Mouse (Mus musculus): ENCODE measurements around the gene Otop2.

The Otop2 gene

GRCm38 (mm10) chr11:115306863-115307262 lies at the start of gene Otop2:
Gene Otop2 (plus strand): TSS chr11:115307163.
- DNase-seq, result no peak

- DNase-seq, result no peak
Observed at GRCm38 (mm10) chr11:115257775-115258510, 49.0 kb upstream of the Otop2 start.

- peak; percentile 69 for DNase-seq
Observed at GRCm38 (mm10) chr11:115259134-115259533, 47.8 kb upstream of the Otop2 start.

- DNase-seq, result no peak
Observed at GRCm38 (mm10) chr11:115262954-115263353, 44.0 kb upstream of the Otop2 start.

DNA sequence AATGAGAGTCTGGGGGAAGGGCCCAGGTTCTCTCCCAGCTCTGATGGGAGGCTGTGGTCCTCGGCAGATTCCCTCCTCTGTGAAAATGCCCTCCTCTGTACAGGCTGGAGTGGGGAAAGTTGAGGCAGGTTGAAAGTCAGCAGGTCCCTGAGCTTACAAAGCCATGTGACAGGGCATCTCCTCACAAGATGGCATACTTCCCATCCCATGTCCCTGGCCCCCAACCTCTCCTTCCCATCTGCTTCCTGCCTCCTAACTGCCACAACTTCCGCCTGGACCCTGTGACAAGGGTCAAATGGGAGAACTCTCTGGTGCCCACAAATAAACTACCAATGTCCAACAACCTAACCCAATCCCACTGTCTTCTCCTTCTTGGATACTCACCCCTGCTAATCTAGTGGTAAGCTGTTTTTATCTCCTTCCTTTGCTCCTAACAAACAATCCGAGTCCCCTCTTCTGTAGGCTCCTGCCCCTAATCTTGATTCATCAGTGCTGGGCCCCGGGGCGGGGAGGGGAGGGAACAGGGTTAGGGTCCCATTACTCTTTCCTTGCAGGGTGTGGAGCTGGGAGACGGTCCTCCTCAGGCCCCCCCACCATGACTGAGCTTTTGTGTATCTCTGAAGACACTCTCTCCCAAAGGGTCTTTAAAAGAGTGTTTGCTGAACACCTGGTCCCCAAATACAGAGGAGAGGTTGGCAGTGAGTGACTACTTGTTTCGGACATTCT lies 42.7 kb upstream of the Otop2 start:
- DNase-seq, result no peak

GRCm38 (mm10) chr11:115264862-115265668 lies 41.9 kb upstream of the Otop2 start:
- DNase-seq, result no peak

DNA sequence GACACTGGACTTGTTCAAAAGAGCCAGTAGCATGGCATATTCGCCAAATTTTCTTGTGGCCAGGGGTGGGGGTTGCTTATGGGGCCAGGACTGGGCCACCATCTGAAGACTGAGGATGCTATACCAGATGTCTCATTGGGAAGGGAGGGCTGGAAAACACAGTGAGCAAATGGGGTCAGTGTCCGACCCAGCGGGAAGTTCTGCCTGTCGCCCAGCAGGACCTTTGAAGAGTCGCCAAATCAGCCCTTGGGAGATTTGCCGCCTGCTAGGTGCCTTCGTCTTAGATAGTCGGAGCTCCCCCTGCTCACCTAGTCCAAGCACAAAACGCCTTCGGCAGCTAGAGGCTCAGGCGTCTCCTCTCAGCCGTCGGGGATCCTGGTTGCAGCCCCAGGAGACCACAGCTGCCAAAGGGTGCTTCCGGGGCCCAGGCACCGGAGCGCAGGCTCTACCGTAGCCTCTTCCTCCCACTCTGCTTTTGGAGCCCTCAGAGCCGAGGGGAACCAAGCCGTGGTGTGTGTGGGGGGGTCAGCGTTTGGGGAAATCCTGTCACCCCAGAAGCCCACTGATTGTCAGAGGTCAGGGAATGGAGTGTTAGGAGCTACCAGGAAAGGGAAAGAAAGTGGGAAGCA lies 41.1 kb upstream of the Otop2 start:
- no peak for DNase-seq

DNA sequence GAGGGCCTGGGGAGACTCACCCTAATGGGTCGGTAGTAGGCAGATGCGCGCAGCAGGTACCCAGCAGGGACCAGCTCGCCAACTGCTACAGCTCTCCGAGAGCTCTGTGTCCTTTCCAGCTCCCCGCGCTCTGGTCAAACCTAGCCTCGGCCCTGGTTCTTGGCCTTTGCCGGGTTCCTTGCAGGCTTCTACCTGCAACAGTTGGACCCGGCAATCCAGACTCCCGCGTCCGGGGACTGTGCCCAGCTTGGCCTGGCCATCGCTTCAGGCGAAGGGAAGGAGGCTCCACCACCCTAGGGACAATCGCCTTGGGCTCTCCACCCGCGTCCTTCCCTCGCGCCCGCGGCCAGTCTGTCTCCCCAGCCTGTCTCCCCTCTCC lies 40.6 kb upstream of the Otop2 start:
- DNase-seq, result no peak

- DNase-seq, result no peak
Observed at GRCm38 (mm10) chr11:115267061-115267883, 39.7 kb upstream of the Otop2 start, which contains the start of gene Grin2c. Gene Grin2c (minus strand): TSS chr11:115267243.

DNA sequence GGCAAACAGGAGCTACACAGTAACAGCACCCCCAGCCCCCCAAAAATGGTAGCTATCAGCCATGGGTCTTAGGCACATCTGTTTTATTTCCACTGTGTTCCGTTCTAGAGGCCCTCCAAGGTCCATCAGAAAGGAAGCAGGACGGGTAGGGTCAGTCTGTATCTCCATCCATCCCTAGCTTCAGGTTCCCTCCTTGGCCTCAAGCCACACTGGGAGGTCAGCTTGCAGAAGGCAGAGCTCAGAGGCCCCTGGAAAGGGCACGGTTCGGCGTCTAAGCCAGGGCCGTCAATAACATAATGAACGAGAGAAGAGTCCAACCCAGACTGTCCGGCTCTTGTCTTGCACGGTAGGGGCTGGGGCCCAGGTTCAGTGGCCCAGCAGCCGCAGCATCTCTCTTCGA lies 39.0 kb upstream of the Otop2 start:
- no peak for DNase-seq

DNA sequence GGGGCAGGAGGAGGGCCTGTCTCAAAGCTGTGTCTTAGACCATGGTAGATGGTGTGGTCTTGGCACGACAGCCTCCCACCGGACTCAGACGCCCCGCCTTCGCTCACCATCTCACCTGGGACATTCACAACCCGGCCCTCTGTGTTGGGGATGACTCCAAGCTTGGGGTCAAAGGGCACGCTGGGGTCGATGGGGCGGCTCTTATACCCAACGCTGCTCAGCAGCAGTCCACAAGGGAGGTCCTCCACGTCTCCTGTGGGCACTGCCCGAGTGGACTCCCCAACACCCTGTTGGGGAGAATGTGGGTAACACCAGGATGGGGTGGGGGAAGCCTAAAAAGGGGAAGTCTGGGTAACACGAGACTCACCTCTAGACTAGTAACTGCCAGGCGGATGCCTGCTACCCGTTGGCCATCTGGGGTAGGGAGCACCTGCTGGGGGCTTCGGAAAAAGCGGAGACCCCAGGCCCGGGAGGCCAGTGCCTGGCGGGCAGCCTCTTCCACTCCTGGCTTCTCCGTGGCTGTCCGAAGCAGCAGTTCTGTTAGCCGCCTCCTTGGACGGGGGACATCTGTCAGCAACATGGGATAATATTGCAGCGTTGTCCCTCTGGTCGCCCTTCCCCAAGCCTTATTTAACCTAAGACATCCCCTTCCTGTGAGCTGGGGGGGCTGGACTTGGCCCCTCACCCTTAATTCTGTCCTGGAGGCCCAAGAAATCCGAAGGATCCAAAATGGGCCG lies 37.5 kb upstream of the Otop2 start:
- no peak for DNase-seq

DNA sequence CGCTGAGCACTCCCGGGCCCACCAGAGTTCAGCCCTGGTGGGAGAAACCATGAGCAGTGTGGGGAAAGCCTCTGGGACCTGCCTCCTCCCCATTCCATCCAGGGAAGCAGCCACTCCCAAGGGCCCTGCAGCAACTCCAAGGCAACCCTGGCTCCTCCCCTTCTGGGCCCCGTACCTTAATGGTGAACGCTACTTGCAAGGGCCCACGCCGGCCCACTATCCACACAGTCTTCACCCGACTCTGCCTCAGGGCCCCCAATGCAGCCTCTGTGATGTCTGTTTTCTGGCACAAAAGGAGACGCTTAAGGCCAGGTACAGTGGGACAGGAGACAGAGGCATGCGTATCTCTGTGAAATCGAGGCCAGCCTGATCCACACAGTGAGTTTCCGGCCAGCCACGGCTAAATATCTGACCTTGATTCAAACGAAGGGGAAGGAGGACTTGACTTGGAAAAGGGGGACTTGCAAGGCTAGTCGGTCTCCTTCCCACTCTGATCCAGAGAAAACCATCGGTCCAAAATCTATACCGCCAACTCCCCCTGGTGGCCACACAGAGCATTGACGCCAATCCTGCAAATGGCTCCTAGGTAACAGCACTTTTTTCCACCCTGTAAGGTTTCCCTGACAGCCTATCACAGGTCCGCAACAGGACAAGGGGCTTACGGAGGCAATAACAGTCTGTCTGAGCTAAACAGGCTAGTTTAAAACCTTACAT lies 36.7 kb upstream of the Otop2 start:
- peak; percentile 87 for DNase-seq

- no peak for DNase-seq
Observed at GRCm38 (mm10) chr11:115271052-115271451, 35.9 kb upstream of the Otop2 start.

- DNase-seq, result no peak
Observed at GRCm38 (mm10) chr11:115271481-115271880, 35.5 kb upstream of the Otop2 start.

GRCm38 (mm10) chr11:115272894-115273498 lies 34.0 kb upstream of the Otop2 start:
- DNase-seq, result no peak

DNA sequence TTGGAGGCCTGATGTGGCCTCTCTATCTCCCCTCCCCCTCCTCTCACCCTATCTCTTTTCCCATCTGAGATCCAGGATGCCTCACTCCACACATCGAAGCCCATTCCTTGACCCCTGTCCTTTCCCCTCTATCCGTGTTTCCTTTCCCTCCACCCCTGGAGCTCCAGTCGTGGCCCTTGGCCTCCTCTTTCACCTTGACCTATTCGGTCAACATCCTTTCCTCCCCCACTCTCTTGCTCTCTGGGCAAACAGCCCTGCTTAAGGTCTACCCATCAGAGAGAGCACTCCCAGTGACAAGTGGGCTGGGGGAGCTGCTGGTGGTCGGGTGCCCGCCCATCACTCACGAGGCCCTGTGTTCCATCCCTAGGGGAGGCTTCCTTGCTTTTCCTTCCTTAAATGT lies 33.2 kb upstream of the Otop2 start:
- no peak for DNase-seq

DNA sequence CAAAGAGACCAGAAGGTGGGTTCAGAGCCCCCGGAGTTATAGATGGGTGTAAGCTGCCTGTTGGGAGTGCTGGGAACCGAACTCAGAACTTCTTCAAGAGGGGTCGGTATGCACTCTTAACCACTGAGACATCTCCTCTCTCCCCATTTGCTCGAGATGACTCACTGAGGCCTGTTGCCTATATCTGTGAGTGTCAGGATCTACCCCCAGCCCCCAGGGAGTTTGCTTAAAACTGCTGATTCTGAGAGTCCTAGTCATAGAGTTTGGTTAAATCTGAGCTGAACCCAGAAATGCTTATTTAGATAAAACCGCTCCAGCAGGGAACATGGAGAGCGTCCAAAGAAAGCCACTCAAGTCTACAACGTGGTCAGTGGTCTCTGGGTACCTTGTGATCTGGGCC lies 32.8 kb upstream of the Otop2 start:
- no peak for DNase-seq

- no peak for DNase-seq
Observed at GRCm38 (mm10) chr11:115274771-115275170, 32.2 kb upstream of the Otop2 start.

DNA sequence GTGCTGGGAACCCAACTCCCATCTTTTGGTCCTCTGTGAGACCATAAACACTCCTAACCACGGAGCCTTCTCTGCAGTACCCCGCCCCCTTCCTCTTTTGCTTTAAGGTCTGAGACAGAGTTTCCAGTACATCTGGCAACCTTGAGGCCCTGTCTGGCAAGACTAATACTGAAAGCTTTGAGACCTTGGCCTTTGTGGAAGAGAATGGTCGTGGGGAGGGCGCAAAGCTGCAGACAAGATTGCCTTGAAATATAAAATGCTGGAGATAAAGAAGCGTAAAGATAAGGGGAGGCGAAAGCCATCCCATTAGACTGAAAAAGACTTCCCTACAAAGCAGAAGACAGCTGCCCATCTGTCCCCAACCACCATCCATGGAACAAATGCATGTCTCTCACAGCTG lies 31.5 kb upstream of the Otop2 start:
- no peak for DNase-seq

DNA sequence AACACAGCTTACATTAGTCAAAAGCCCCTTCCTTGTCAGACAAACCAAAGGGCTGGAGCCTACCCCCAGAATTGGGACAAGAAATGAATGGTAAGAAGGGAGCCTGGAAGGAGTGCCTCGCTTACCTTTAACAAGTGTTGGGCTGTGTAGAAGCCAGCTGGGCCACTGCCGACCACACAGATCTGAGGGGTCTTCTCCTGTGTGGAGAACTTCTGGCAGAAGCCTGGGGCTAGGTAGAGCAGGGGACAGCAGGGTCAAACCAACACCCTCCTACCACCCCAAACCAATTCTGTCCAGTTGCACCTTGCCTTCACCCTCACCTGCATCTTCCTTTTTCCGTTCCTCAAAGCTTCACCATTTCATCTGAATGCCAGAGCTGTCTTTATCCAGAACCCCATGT lies 31.0 kb upstream of the Otop2 start:
- DNase-seq, result no peak

All from lung, postnatal 10 days (tissue).